Mouse (Mus musculus): Measurements from ENCODE around the gene Mybpc1. TPM values are rescaled to one million over a fixed set of nuclear protein-coding genes. Genes with fewer than 3 reads are reported as not detected.
"Not testable (repeated sequence)": the region's sequence is repeated elsewhere in the genome, so short reads cannot be mapped to it uniquely, and the experiment has no call there.

The Mybpc1 gene
- total and polyA plus RNA-seq, 3 experiments = not detected

DNA sequence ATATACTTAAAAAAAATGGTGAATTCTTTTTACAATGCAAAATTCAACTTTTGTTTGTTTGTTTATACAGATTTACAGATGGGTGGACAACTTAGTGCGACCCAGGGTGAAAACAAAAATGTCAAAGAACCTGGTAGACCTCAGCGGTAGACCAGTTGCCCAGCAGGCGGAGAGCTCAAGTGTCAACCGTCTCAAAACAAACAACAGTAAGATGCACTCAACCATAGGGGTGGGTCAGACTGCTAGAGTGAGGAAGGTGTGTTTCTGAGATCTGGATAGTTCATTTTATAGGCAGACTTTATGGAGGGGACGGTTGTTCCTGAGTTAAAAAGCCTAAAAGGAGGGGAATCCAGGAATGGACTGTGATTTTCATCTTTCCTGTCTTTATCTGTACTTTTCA, 116.3 kb downstream of the Mybpc1 start:
- DNase-seq (ENCODE audit: low read depth, low spot score) = no peak
- Histone ChIP-seq H3K4me1 (ENCODE audit: control insufficient read depth in 1 of 2, insufficient read depth in 2 of 2, low read length in 2 of 2) (no peaks in the 10 kb centered on the region), H3K79me2 (ENCODE audit: control insufficient read depth, insufficient read depth, low read length, poor library complexity) (no peaks in the 10 kb centered on the region), H3K4me3 (ENCODE audit: control insufficient read depth in 1 of 2, insufficient read depth in 1 of 2, low read depth in 2 of 2, low read length in 2 of 2) (no peak overlapping the region), H3K27ac (ENCODE audit: control insufficient read depth, low read depth, low read length) (no peak overlapping the region), H3K36me3 (ENCODE audit: control insufficient read depth in 1 of 2, insufficient read depth in 2 of 2, low read length in 2 of 2) (no peaks in the 10 kb centered on the region), H3K27me3 (ENCODE audit: control insufficient read depth in 1 of 2, insufficient read depth in 2 of 2, low read length in 2 of 2) (no peaks in the 10 kb centered on the region), H3K9ac (ENCODE audit: control insufficient read depth, low read depth, low read length, poor library complexity, severe bottlenecking) (no peak overlapping the region), H3K9me3 (replicated peaks; ENCODE audit: insufficient read depth, low read length) (no peaks in the 10 kb centered on the region)
- TF ChIP-seq MYC (IDR thresholded peaks at IDR 0.05; ENCODE audit: low read depth, low read length) (no peak), TCF12 (IDR thresholded peaks at IDR 0.05; ENCODE audit: low read depth, low read length) (no peak), UBTF (IDR thresholded peaks at IDR 0.05; ENCODE audit: borderline replicate concordance, insufficient read depth, low read depth, low read length) (no peak), USF2 (IDR thresholded peaks at IDR 0.05; ENCODE audit: borderline replicate concordance in 1 of 2, insufficient read depth in 1 of 2, low read depth in 1 of 2, low read length in 2 of 2) (no peak), EP300 (IDR thresholded peaks at IDR 0.05; ENCODE audit: low read depth in 1 of 2, low read length in 2 of 2) (no peak), TBP (IDR thresholded peaks at IDR 0.05; ENCODE audit: low read depth, low read length) (no peak), POLR2AphosphoS5 (IDR thresholded peaks at IDR 0.05; ENCODE audit: borderline replicate concordance, low read depth, low read length) (no peak), RAD21 (IDR thresholded peaks at IDR 0.05; ENCODE audit: low read depth, low read length) (no peak), MAFK (IDR thresholded peaks at IDR 0.05; ENCODE audit: borderline replicate concordance, low read depth, low read length) (no peak), E2F4 (IDR thresholded peaks at IDR 0.05; ENCODE audit: borderline replicate concordance, low read depth, low read length) (no peak), ZKSCAN1 (IDR thresholded peaks at IDR 0.05; ENCODE audit: low read depth, low read length) (no peak), ZNF384 (IDR thresholded peaks at IDR 0.05; ENCODE audit: low read depth, low read length) (no peak), CTCF (IDR thresholded peaks at IDR 0.05 in 2 of 3, conservative IDR thresholded peaks at IDR 0.05 in 1 of 3; ENCODE audit: control insufficient read depth in 1 of 3, insufficient read depth in 1 of 3, low read depth in 2 of 3, low read length in 3 of 3, poor library complexity in 1 of 3, severe bottlenecking in 1 of 3) (no peak), NRF1 (IDR thresholded peaks at IDR 0.05; ENCODE audit: insufficient read depth, low read depth, low read length, poor library complexity, severe bottlenecking) (no peak), HCFC1 (IDR thresholded peaks at IDR 0.05; ENCODE audit: low read depth, low read length) (no peak), ELF1 (IDR thresholded peaks at IDR 0.05; ENCODE audit: low read depth, low read length) (no peak), NELFE (IDR thresholded peaks at IDR 0.05; ENCODE audit: low read depth, low read length) (no peak)

DNA sequence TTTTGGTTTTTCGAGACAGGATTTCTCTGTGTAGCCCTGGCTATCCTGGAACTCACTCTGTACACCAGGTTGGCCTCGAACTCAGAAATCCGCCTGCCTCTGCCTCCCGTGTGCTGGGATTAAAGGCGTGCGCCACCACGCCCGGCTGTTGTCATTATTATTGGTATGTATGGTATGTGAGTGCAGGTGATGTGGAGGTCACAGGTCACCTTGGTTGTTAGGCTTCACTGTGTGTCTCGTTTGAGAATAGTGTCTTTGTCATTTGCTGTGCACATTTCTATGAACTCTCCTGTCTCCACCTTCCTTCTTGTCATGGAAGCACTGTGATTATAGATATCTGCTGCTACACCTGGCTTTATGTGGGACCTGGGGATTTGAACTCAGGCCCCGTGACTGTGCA, 122.1 kb downstream of the Mybpc1 start:
- DNase-seq (ENCODE audit: low read depth, low spot score); H3K36me3 ChIP-seq (ENCODE audit: control insufficient read depth in 1 of 2, insufficient read depth in 2 of 2, low read length in 2 of 2); H3K27me3 ChIP-seq (ENCODE audit: control insufficient read depth in 1 of 2, insufficient read depth in 2 of 2, low read length in 2 of 2); H3K79me2 ChIP-seq (ENCODE audit: control insufficient read depth, insufficient read depth, low read length, poor library complexity); H3K27ac ChIP-seq (ENCODE audit: control insufficient read depth, low read depth, low read length); H3K4me3 ChIP-seq (ENCODE audit: control insufficient read depth in 1 of 2, insufficient read depth in 1 of 2, low read depth in 2 of 2, low read length in 2 of 2); H3K4me1 ChIP-seq (ENCODE audit: control insufficient read depth in 1 of 2, insufficient read depth in 2 of 2, low read length in 2 of 2); H3K9ac ChIP-seq (ENCODE audit: control insufficient read depth, low read depth, low read length, poor library complexity, severe bottlenecking); H3K9me3 ChIP-seq (replicated peaks; ENCODE audit: insufficient read depth, low read length): not testable (repeated sequence)

Other genes with a start within 250 kb of the Mybpc1 start
- gene Dram1, start 226.1 kb downstream of the Mybpc1 start, total RNA-seq (2012; rRNA removed) = not detected in 2 replicates
- under 1 TPM in 1 of 2 experiments, not detected in 1; 0.17 TPM for gene Dram1, start 226.1 kb downstream of the Mybpc1 start, polyA plus RNA-seq (2012; ENCODE audit: insufficient read depth in 1 of 2, insufficient read length in 2 of 2, low read depth in 1 of 2, low replicate concordance in 2 of 2, missing spikeins in 1 of 2)
- 14.2 and 15.1 TPM in 2 replicates for gene Gnptab, start 226.0 kb downstream of the Mybpc1 start, total RNA-seq (2012; rRNA removed)
- 10 to 100 TPM in 1 of 2 experiments, not detected in 1; 24.1 TPM for gene Gnptab, start 226.0 kb downstream of the Mybpc1 start, polyA plus RNA-seq (2012; ENCODE audit: insufficient read depth in 1 of 2, insufficient read length in 2 of 2, low read depth in 1 of 2, low replicate concordance in 2 of 2, missing spikeins in 1 of 2)
- not detected in 2 replicates for gene Sycp3, start 145.6 kb downstream of the Mybpc1 start, total RNA-seq (2012; rRNA removed)
- not detected for gene Sycp3, start 145.6 kb downstream of the Mybpc1 start, polyA plus RNA-seq (2012; ENCODE audit: insufficient read depth in 1 of 2, insufficient read length in 2 of 2, low read depth in 1 of 2, low replicate concordance in 2 of 2, missing spikeins in 1 of 2)
- 9.6 and 11.6 TPM in 2 replicates for gene Chpt1, start 101.1 kb downstream of the Mybpc1 start, total RNA-seq (2012; rRNA removed)
- gene Chpt1, start 101.1 kb downstream of the Mybpc1 start, polyA plus RNA-seq (2012; ENCODE audit: insufficient read depth in 1 of 2, insufficient read length in 2 of 2, low read depth in 1 of 2, low replicate concordance in 2 of 2, missing spikeins in 1 of 2) = 10 to 100 TPM in 1 of 2 experiments, not detected in 1; 19.0 TPM
- gene Spic, start 79.9 kb upstream of the Mybpc1 start, total RNA-seq (2012; rRNA removed) = not detected in 2 replicates
- not detected for gene Spic, start 79.9 kb upstream of the Mybpc1 start, polyA plus RNA-seq (2012; ENCODE audit: insufficient read depth in 1 of 2, insufficient read length in 2 of 2, low read depth in 1 of 2, low replicate concordance in 2 of 2, missing spikeins in 1 of 2)
- 47.4 and 51.7 TPM in 2 replicates for gene Arl1, start 125.7 kb upstream of the Mybpc1 start, total RNA-seq (2012; rRNA removed)
- gene Arl1, start 125.7 kb upstream of the Mybpc1 start, polyA plus RNA-seq (2012; ENCODE audit: insufficient read depth in 1 of 2, insufficient read length in 2 of 2, low read depth in 1 of 2, low replicate concordance in 2 of 2, missing spikeins in 1 of 2) = 10 to 100 TPM in 1 of 2 experiments, not detected in 1; 93.6 TPM
- gene Utp20, start 221.7 kb upstream of the Mybpc1 start, total RNA-seq (2012; rRNA removed) = 60.6 and 62.8 TPM in 2 replicates
- gene Utp20, start 221.7 kb upstream of the Mybpc1 start, polyA plus RNA-seq (2012; ENCODE audit: insufficient read depth in 1 of 2, insufficient read length in 2 of 2, low read depth in 1 of 2, low replicate concordance in 2 of 2, missing spikeins in 1 of 2) = 100 to 1,000 TPM in 1 of 2 experiments, 10 to 100 TPM in 1; 56.5 to 138 TPM